Mouse (Mus musculus) common myeloid progenitor, adult 5-6 weeks (primary cell): ENCODE results near the gene Serp1. TPM values are rescaled to one million over a fixed set of nuclear protein-coding genes. Genes with fewer than 3 reads are reported as not detected.
A peak's percentile ranks its signal among the peaks of the same experiment; 100 is the strongest.

Experiments
- ATAC-seq: replicated peaks from 2 replicates; pipeline ENCODE4 v1.8.0; 2016; ENCODE audit warnings: low read depth, mild to moderate bottlenecking, moderate TSS enrichment, inconsistent platforms; ENCODE audit not compliant: poor library complexity, severe bottlenecking
- total RNA-seq: library from RNA; stranded (forward); fragments of 200-1000, 187-1606 nt; gene quantifications from 2 replicates; pipeline ENCODE4 v1.2.3, GENCODE M21; 2017

Gene Serp1
- total RNA-seq: 70.9 and 73.1 TPM in 2 replicates

GRCm38 (mm10) chr3:58525652-58526407 is at the start of gene Serp1, which contains the start of gene Eif2a:
Gene Serp1, minus strand, starts transcription at chr3:58525892.
Gene Eif2a, plus strand, starts transcription at chr3:58525821.
- peak; percentile 96 for ATAC-seq

- ATAC-seq: no peak
Observed at GRCm38 (mm10) chr3:58570821-58571220, 45.1 kb upstream of the Serp1 start.

DNA sequence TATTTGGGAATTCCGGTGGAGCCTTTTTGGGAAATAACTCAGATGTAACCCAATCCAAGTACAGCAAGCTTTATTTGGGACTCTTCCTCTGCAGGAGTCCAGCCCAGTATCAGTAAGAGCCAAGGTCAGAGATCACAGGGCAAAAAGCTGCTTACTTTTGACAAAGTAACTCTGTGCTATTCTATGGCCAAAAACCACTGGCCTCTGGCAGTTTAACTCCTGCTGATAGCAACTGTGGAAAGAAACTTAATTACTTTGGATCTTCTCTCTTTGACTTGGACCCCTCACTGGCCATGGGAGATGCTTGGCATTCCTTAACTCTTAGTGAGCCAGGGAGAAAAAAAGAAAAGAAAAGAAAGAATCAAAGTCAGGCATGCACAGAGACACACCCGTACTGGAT is 35.7 kb upstream of the Serp1 start:
- no peak for ATAC-seq

DNA sequence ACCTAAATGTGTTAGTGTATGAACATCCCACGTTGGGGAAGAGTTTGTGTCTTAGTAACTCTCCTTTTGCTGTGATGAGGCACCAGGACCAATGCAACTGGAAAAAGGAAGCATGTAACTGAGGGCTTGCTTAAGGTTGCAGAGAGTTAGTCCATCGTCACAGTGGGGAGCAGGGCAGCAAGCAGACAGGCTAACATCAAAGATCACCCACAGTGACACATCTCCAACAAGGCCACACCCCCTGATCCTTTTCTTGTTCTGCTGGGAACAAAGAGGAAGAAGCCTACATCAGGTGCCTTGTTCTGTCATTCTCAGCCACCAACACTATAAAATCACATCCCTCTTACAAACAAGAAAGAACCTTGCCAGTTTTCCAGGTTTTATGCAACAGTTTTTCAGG is 34.2 kb upstream of the Serp1 start:
- ATAC-seq: no peak

DNA sequence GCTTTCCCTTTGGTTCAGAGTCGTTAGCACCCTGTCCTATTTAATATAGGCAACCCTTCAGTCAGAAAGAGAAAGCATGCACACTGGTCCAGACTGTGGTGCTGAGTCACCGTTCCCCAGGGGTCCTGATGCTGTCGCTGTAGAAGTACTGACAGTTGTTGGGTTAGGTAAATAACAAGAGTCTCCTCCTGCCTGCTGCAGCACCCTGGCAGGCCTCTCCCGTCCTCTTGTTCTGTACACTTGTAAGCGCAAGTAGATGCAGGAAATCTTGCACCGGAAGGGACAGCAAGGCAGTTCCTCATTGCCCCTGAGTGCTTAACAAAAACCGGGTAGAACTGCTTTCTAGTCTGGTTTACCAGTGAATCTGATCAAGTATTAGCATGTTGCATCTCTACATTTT is 31.0 kb upstream of the Serp1 start:
- ATAC-seq: peak; percentile 36

DNA sequence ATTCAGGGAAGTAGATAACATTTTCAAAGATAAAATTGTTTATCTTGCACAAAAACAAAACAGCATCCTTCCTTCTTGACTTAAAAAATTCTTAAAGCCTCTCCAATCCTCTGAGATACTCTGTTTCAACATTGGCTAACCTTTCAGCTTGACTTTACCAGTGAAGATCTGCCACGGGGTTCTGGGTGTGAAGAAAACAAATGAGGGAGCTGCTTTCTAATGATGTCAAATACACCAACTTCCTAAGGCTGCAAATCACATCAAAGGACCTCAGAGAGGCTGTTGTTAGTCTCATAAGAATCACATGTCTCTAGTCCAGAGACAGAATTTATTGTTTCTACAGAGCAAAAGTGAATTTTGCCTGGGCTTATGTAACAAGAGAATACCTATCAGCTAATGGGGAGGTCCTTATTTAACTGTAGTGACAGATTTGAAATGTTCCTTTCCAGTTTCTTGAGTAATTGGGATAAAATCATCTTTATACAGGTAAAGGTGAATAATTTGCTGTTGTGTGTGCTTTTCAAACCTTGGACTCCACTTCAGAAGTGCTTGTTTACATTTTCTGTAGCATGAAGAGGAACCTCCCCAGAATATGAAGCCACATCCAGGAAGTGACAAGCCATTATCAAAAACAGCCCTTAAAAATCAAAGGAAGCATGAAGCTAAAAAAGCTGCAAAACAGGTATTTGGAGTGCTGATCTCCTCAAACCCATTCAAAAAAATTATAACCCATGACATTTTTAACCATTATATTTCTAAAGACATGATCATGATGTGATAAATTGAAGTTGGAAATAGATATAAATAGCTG is 26.5 kb upstream of the Serp1 start:
- ATAC-seq: no peak

GRCm38 (mm10) chr3:58536573-58536972 is 10.9 kb upstream of the Serp1 start:
- no peak for ATAC-seq

DNA sequence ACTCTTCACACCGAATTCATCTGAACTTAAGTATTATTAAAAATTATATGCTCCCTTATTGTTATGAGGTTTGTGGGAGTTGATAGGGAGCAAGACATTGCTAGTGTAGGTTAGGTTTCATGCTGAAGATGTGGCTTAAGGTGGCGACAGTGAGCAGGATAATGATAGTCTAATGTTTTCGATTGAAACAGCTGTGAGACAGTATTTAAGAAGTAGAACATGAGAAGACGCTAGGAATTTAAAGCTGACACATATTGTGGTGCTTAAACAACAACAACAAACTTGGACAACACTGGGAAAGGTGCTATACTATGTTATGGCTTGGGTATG is 681 bp upstream of the Serp1 start:
- ATAC-seq: no peak

DNA sequence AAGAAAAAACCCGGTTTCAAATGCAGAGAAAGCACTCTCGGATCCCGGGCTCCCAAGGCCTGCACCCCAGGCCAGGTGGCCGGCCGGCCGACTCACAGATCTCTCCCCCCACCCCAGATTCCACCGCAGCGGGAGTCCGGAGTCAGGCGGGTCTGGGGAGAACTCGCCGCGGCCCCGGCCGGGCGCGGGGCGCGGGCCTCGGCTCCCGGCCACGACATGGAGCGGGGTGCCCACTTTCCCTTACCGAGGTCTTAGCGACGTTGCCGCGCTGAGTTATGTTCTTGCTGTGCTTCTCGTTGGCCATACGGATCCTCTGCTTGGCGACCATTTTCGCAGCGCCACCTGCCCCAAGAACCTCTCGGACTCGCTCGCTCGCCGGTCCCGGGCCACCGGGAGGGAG is 526 bp downstream of the Serp1 start:
- ATAC-seq: no peak; the same call in 1 of the 2 replicates

DNA sequence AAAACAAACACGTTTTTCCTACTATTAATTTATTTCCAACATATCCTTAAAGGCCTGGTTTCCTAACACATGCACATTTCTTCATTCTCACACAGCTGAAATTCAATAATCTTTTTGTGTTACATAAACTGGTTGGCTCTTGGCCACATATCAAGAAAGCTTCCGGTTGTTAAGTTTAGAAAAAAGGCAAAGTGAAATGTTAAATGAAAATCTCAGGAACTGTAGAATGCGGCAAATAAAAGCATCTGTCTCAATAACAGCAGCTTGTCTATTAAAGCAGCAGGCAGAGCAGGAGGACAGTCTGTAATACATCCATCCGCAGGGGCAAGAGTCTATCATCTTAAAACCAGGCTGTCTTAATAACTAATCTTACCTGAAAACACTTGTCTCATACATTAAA is 1.4 kb downstream of the Serp1 start:
- no peak for ATAC-seq

DNA sequence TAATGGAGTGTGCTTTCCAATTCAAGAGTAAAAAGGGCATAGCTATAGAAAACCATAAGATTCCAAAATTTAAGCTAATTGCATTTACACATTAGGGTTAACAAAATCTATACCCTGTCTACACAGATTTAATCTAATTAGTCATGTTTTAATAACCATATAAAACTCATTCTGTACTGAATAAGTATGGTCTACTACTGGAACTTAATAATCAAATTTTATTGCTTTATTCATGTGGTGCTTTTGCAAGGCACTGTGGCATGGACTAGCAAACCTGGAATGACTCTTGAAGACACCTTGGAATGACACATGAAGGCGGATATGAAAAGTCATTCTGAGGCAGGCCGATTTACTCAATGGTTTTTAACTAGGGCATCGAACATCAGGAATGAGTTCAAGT is 2.3 kb downstream of the Serp1 start:
- no peak for ATAC-seq

GRCm38 (mm10) chr3:58521361-58521760 is 4.3 kb downstream of the Serp1 start:
- ATAC-seq: no peak

DNA sequence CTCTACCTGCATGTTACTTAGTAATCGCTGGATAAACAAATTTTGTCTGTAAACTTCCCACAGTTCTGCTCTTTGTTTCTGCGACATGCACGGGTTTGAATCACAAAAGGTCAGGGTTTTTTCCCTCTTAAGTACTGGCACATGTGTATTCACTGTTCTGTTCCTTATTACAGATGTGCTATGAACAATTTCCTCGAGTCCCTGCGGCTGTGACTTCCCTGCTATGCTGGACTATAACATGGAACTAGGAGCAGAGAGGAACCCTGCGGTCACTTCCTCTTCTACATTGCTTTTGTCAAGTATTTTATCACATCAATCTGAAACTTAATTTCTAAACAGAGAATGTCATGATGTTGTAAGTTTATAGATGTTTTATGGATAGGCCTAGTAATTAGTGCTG is 5.4 kb downstream of the Serp1 start:
- ATAC-seq: peak; percentile 52

DNA sequence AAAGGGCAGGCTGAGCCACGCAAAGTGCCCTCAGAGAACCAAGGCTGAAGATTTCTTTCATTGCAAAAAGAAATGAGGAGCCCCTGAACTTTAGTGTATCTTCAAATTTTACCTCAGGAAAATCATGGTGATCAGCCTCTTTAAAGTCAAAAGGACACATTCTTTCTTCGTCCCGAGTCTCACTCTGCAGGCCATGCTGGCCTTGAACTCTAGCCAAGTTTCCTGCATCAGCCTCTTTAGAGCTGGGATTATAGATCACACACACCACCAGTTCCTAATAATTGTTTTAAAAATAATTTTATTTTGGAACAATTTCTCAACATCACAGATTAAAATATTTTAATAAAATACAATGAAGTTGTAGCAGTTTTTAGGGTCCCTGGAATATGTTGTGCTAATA is 6.2 kb downstream of the Serp1 start:
- ATAC-seq: no peak

- no peak for ATAC-seq
Observed at GRCm38 (mm10) chr3:58518962-58519361, 6.7 kb downstream of the Serp1 start.

GRCm38 (mm10) chr3:58517800-58518199 is 7.9 kb downstream of the Serp1 start:
- no peak for ATAC-seq

- ATAC-seq: peak; percentile 48
Observed at GRCm38 (mm10) chr3:58517258-58517657, 8.4 kb downstream of the Serp1 start.

GRCm38 (mm10) chr3:58516602-58516976 is 9.1 kb downstream of the Serp1 start:
- ATAC-seq: peak; percentile 77

- no peak for ATAC-seq
Observed at GRCm38 (mm10) chr3:58515947-58516601, 9.6 kb downstream of the Serp1 start.

DNA sequence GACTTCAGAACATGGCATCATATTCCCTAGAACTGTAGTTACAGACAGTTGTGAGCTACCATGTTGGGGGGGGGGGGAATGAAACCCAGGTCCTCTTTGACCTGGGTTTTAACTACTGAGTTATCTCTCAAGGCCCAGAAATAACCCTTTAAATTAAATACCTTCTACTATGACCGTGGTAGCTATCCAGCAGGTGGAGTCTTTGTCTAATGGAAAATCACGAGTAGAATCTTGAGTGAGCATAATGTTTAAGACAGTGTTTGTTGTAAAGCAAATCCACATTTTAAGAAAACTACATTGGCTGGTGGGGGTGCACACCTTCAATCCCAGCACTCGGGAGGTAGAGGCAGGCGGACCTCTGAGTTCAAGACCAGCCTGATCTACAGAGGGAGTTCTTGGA is 12.2 kb downstream of the Serp1 start:
- no peak for ATAC-seq

DNA sequence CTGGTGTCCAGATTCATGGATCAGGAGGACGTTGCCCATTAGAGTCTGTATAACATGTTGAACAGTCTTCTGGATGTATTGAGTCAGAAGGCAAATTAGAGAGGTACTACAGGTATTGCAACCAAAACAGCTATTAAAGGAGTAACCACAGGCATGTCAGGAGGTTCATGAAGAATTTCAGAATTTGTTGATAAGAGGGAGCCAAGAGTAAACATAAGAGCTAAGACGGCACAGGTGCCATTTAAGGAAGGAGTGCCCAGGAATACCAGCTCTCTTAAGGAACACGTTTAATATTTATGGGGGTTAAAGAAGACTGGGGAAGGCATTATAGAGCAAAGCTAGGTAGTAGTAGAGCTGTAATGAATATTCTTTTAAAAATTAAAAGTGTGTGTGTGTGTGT is 13.0 kb downstream of the Serp1 start:
- ATAC-seq: no peak
